Mouse (Mus musculus) stomach, postnatal 0 days (tissue): ENCODE results near the gene Itih4. TPM values are rescaled to one million over a fixed set of nuclear protein-coding genes. Genes with fewer than 3 reads are reported as not detected.
A peak's percentile ranks its signal among the peaks of the same experiment; 100 is the strongest.

Experiments used
- ATAC-seq: fragments of 200-750 bp; cut with Nextera tagmentation; 2 replicates; pipeline ENCODE4 v1.8.0; 2017; ENCODE audit not compliant: low FRiP score, low TSS enrichment
- DNase-seq: peaks from one replicate; pipeline ENCODE4 v3.0.0-alpha.2; 2016; ENCODE audit warnings: low spot score
- H3K27ac ChIP-seq: fragments of 300-500 bp; sonication (generic); replicated peaks from 2 replicates; pipeline ENCODE4 v1.5.1; 2014; ENCODE audit warnings: mild to moderate bottlenecking, control low read depth
- H3K27me3 ChIP-seq: fragments of 300-500 bp; sonication (generic); 2 replicates; pipeline ENCODE4 v1.6.1; 2014; ENCODE audit warnings: low read length; ENCODE audit not compliant: control insufficient read depth, insufficient read depth
- H3K36me3 ChIP-seq: fragments of 300-500 bp; sonication (generic); 2 replicates; pipeline ENCODE4 v1.6.1; 2014; ENCODE audit warnings: low read length, mixed read lengths; ENCODE audit not compliant: control insufficient read depth, insufficient read depth
- H3K4me1 ChIP-seq: fragments of 300-500 bp; sonication (generic); replicated peaks from 2 replicates; pipeline ENCODE4 v1.6.1; 2014; ENCODE audit warnings: antibody characterized with exemption; ENCODE audit not compliant: control insufficient read depth, insufficient read depth
- H3K4me2 ChIP-seq: fragments of 300-500 bp; sonication (generic); replicated peaks from 2 replicates; pipeline ENCODE4 v1.6.1; 2014; ENCODE audit warnings: low read depth, mild to moderate bottlenecking, control low read depth, moderate library complexity
- H3K4me3 ChIP-seq: fragments of 300-500 bp; sonication (generic); 2 replicates; pipeline ENCODE4 v1.5.1; 2014; ENCODE audit warnings: low read depth, low read length, control low read depth
- H3K9ac ChIP-seq: fragments of 300-500 bp; sonication (generic); 2 replicates; pipeline ENCODE4 v1.6.1; 2014; ENCODE audit warnings: mild to moderate bottlenecking, low read length, control low read depth, mixed read lengths
- H3K9me3 ChIP-seq: fragments of 300-500 bp; sonication (generic); 2 replicates; pipeline ENCODE4 v1.6.1; 2016; ENCODE audit warnings: low read length; ENCODE audit not compliant: control insufficient read depth
- CTCF ChIP-seq: IDR thresholded peaks from 2 replicates; pipeline ENCODE4 v1.5.1; 2016; ENCODE audit warnings: antibody characterized with exemption, low read depth, mild to moderate bottlenecking, moderate library complexity
- EP300 ChIP-seq: optimal IDR thresholded peaks from 2 replicates; pipeline ENCODE3; 2016; ENCODE audit warnings: antibody characterized with exemption
- WGBS: fragments of 180-500 bp; shearing (Covaris S2); extraction: QIAGEN DNeasy Blood & Tissue Kit; methylation state at CpG from one replicate; pipeline ENCODE4 v1.1.7; 2014; 5-methylcytosine and 5-hydroxymethylcytosine counted together
- polyA plus RNA-seq: library from polyadenylated mRNA; unstranded; fragments of >200 nt; fragmentation: Nextera tagmentation; extraction: Ambion mirVana; gene quantifications from 2 replicates; pipeline ENCODE4 v1.2.1, GENCODE M21; 2015

The Itih4 gene
- polyA plus RNA-seq, 1 experiment from 2014 or later: 1.2 TPM

DNA sequence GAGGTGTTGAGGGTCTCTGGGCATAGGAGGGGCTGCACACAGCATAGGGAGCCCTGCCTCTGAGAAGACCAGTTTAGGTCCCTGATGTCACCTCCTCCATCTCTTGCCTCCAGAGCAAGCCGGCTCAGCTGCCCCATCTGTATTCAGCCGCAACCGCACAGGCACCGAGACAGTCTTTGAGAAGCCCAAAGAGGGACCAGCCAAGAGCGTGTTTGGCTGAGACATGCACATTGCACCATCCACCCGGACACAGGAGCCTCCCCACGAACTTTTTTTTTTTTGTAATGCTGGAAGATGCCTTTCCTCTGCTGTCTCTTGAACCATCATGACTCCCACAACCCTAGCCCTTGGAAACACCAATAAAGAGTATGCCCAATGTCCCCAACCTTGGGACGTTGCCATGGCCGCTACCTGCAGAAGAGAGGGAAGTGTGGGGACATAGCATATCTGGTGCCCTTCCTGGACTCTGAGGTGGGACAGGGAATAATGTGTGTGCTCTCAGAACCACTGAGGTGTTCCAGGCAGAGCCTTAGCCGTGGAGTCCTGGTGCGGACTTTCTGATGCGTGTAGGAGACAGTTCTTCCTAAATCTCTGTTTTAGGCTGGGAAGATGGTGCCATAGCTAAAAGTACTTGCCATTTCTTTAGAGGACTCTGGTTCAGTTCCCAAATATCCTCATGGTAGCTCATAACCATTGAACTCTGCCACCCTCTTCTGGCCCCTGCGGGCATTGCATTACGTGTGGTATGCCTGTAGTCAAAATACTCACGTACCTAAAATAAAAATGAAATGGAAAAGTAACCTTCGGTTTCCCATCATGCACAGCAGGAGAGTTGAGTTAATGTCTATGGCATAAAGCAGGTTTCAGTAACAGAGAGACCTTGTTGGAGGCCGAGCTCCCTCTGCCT is 5.2 kb upstream of the Itih4 start:
- H3K4me1 ChIP-seq: no peaks in the 10 kb centered on the region
- DNase-seq: peak; percentile 59
- H3K27me3 ChIP-seq: no peaks in the 10 kb centered on the region
- TF ChIP-seq EP300: no peak
- TF ChIP-seq CTCF: peak; percentile 79
- ATAC-seq: no peak
- no peak overlapping the region for H3K4me3 ChIP-seq
- no peaks in the 10 kb centered on the region for H3K36me3 ChIP-seq
- no peaks in the 10 kb centered on the region for H3K9me3 ChIP-seq
- no peak overlapping the region for H3K9ac ChIP-seq
- no peak overlapping the region for H3K4me2 ChIP-seq
- 79% methylated on average over 17 of the region's 17 CpGs for WGBS
- no peak overlapping the region for H3K27ac ChIP-seq

DNA sequence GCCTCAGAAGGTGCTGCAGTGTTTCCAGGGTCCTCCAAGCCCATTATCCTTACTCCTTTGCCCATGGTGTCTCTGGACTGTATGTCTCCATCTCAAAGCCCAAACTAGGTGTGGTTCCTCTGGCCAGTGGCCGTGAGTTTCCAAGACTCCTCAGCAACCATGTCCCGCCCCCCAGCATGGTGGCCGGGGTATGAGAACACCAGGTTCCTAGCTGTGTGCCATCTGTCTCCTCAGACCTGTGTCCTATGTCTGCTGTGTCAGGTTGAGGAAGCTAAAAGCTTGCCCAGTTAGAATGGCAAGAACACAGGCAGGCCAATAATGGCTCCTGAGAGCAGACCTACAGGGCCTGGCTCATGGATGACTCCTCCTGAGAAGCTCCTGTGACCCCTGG is 4.6 kb upstream of the Itih4 start:
- H3K9me3 ChIP-seq: no peaks in the 10 kb centered on the region
- no peak overlapping the region for H3K27ac ChIP-seq
- H3K36me3 ChIP-seq: no peaks in the 10 kb centered on the region
- WGBS: 91% methylated on average over 3 of the region's 3 CpGs
- ATAC-seq (no peak), DNase-seq (no peak)
- no peaks in the 10 kb centered on the region for H3K27me3 ChIP-seq
- no peak overlapping the region for H3K9ac ChIP-seq
- H3K4me1 ChIP-seq: no peaks in the 10 kb centered on the region
- TF ChIP-seq CTCF (no peak), EP300 (no peak)
- H3K4me2 ChIP-seq: no peak overlapping the region
- H3K4me3 ChIP-seq: no peak overlapping the region

DNA sequence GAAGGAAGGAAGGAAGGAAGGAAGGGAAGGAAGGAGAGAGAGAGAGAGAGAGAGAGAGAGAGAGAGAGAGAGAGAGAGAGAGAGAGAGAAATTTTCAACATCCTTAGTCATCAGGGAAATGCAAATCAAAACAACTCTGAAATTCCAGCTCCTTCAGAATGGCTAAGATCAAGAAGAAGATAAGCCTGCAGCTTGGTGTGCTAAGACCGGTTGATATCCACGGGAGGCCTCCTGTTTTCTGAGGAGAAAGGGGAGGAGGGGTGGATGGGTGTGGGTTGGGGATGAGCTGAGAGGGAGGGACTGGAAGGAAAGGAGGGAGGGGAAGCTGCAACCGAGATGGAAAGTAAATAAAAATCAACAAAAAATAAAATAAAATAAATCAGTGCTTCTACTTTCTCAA is 978 bp upstream of the Itih4 start:
- Histone ChIP-seq H3K4me3 (no peak overlapping the region), H3K27ac (no peak overlapping the region), H3K4me2 (no peak overlapping the region), H3K36me3 (no peaks in the 10 kb centered on the region), H3K9me3 (no peaks in the 10 kb centered on the region), H3K9ac (no peak overlapping the region), H3K27me3 (no peaks in the 10 kb centered on the region), H3K4me1 (peaks cover 6% of the 10 kb centered on the region)
- no peak for DNase-seq
- WGBS: 10% methylated on average over 3 of the region's 3 CpGs
- ATAC-seq: no peak
- no peak for TF ChIP-seq EP300
- no peak for TF ChIP-seq CTCF

DNA sequence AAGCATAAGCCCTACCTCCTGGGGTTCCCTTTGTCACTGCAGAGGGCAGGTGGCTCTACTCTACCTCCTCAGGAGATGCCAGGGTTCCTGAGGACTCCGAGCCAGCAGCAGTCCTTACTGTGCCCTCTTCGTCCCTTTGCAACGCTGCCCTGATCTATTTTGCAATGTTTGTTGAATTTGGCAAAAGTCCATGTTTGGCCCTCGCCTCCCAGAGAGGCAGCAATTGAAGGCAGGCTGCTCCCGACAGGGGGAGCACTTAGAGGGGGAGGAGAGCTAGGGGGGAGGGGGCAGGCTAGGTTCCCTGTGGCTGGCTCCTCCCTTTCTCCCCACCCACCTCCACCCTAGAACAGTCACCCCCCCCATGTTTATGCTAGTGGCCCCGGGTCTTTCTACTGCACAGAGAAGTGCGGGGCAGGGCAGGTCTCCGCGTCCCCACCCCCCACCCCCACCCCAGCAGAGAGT is 2.0 kb downstream of the Itih4 start:
- TF ChIP-seq CTCF: peak; percentile 75
- no peak for TF ChIP-seq EP300
- Histone ChIP-seq H3K27ac (0 out of 2 replicates have a peak overlapping the region, but pooled peaks have one; percentile 24), H3K4me1 (peaks cover 6% of the 10 kb centered on the region), H3K27me3 (no peaks in the 10 kb centered on the region), H3K4me3 (no peak overlapping the region), H3K4me2 (peak overlapping the region; percentile 31), H3K9me3 (no peaks in the 10 kb centered on the region), H3K36me3 (no peaks in the 10 kb centered on the region), H3K9ac (no peak overlapping the region)
- peak; percentile 77 for DNase-seq
- peak; percentile 65 for ATAC-seq
- WGBS: 0% methylated on average over 9 of the region's 9 CpGs

DNA sequence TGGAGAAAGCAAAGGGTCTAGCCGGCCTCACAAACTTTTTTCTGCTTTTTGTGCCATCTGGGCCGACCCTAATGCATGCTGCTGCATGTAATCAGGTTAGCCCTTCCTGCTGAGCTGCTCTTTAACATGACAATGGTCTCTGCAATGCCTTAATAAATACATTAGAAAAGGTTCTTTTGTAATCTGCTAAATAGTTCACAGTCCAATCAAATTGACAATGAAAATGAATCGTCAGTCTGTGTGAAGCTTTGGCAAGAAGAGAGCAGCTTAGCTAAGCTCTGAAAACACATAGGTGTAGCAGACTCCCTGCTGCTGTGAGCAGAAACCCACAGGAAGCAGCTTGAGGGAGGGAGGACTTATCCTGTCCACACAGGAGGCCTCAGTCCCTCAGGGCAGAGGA is 13.7 kb downstream of the Itih4 start:
- H3K9me3 ChIP-seq: no peaks in the 10 kb centered on the region
- no peaks in the 10 kb centered on the region for H3K27me3 ChIP-seq
- H3K9ac ChIP-seq: no peak overlapping the region
- no peaks in the 10 kb centered on the region for H3K4me1 ChIP-seq
- TF ChIP-seq EP300: no peak
- no peak for TF ChIP-seq CTCF
- no peak overlapping the region for H3K4me3 ChIP-seq
- WGBS: 61% methylated on average over 3 of the region's 3 CpGs
- H3K27ac ChIP-seq: no peak overlapping the region
- H3K36me3 ChIP-seq: no peaks in the 10 kb centered on the region
- H3K4me2 ChIP-seq: no peak overlapping the region
- DNase-seq (no peak), ATAC-seq (no peak)

DNA sequence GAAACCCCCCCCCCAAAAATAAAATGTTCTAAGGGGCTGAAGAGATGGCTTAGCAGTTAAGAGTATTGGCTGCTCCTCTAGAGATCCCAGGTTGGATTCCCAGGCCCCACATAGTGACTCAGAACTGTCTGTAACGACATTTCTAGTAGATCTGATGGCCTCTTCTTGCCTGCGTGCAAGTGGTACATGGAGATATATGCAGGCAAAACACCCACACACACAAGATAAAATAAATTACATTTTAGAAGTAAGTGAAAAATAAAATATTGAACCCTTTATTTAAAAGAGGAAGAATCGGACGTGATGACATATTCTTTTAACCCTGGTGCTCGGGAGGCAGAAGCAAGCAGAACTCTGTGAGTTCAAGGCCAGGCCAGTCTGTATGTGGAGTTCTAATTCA is 16.4 kb downstream of the Itih4 start:
- Histone ChIP-seq H3K4me1 (no peaks in the 10 kb centered on the region), H3K9ac (no peak overlapping the region), H3K4me2 (no peak overlapping the region), H3K36me3 (no peaks in the 10 kb centered on the region), H3K4me3 (no peak overlapping the region), H3K9me3 (no peaks in the 10 kb centered on the region), H3K27ac (no peak overlapping the region), H3K27me3 (no peaks in the 10 kb centered on the region)
- ATAC-seq (no peak), DNase-seq (no peak)
- no peak for TF ChIP-seq EP300
- no peak for TF ChIP-seq CTCF
- 90% methylated on average over 5 of the region's 5 CpGs for WGBS
